Comparison of ENCODE assay signal across 26 mouse cellular contexts in genomic region chr6:120943551-120943950, GRCm38 (mm10). TPM values are rescaled to one million over a fixed set of nuclear protein-coding genes. Genes with fewer than 3 reads are reported as not detected.
DNase-seq lines count a peak whose midpoint lies in the region; ATAC-seq and TF ChIP-seq lines count a peak whose summit lies in the region.
"Had no signal": no experiment of that assay in that cellular context is flagged by ENCODE, and none has a peak within 500 bp of the region (broad histone marks: within the 10 kb centered on the region; RNA-seq: fewer than 3 reads in every experiment).

No protein-coding gene starts in this region.

- DNase-seq in A20 (ENCODE audit: low read depth, low spot score), result peak; percentile 42
- DNase-seq in CH12.LX (ENCODE audit: extremely low read depth), result no peak
- DNase-seq in spleen, postnatal 10 days (ENCODE audit: low spot score in 2 of 2), result no peak
- no peak for DNase-seq in lung, postnatal 14 days
- no peak for DNase-seq in kidney, postnatal 36 days
- DNase-seq: adrenal gland, postnatal 10 days; adrenal gland, postnatal 36 days; cerebellum, adult 2 months; cerebellum, adult 9-11 months; cerebellum, postnatal 25 days; forebrain, postnatal 0 days; gastrocnemius, postnatal 25 days; heart, adult 18-20 months; heart, postnatal 10 days; heart, postnatal 36 days had no signal

- peak overlapping the region; percentile 21; the same call in 1 of the 2 replicates for H3K9ac ChIP-seq in CH12.LX (ENCODE audit: insufficient read depth, low read depth)
- no peak overlapping the region for H3K9ac ChIP-seq in liver, embryonic 16.5 days (ENCODE audit: low read depth, low read length)
- H3K9ac ChIP-seq: embryonic facial prominence, embryonic 12.5 days; embryonic facial prominence, embryonic 15.5 days; forebrain, postnatal 0 days; heart, embryonic 12.5 days; heart, embryonic 15.5 days; hindbrain, embryonic 13.5 days had no signal

- in situ Hi-C loops in CH12.LX (cut with MboI; ENCODE audit: low pct_ligation_motif_present, low pct_unique_long_range_greater_than_20kb, low sequenced_read_pairs), result no loop called here

- H3K9me3 ChIP-seq in CH12.LX (replicated peaks; ENCODE audit: low read length), result no peaks in the 10 kb centered on the region
- no peaks in the 10 kb centered on the region for H3K9me3 ChIP-seq in liver, embryonic 16.5 days (replicated peaks; ENCODE audit: control insufficient read depth, low read length)
- H3K9me3 ChIP-seq: embryonic facial prominence, embryonic 12.5 days; embryonic facial prominence, embryonic 15.5 days; G1E; heart, embryonic 12.5 days; heart, embryonic 15.5 days; hindbrain, embryonic 10.5 days; hindbrain, embryonic 13.5 days had no signal

- H3K27me3 ChIP-seq in CH12.LX (replicated peaks), result no peaks in the 10 kb centered on the region
- H3K27me3 ChIP-seq in liver, embryonic 16.5 days (ENCODE audit: control insufficient read depth, insufficient read depth, low read depth, low read length), result no peaks in the 10 kb centered on the region
- H3K27me3 ChIP-seq: embryonic facial prominence, embryonic 12.5 days; embryonic facial prominence, embryonic 15.5 days; heart, embryonic 12.5 days; heart, embryonic 15.5 days; hindbrain, embryonic 13.5 days; Patski had no signal

- H3K36me3 ChIP-seq in CH12.LX (replicated peaks in 1 of 2; ENCODE audit: control insufficient read depth in 1 of 2, insufficient read depth in 1 of 2, low read length in 1 of 2), result peaks cover 57 to 78% of the 10 kb centered on the region in 2 experiments
- peaks cover 6% of the 10 kb centered on the region; the same call in 1 of the 2 replicates for H3K36me3 ChIP-seq in liver, embryonic 16.5 days (ENCODE audit: control insufficient read depth, insufficient read depth)

- H3K27ac ChIP-seq in CH12.LX (ENCODE audit: insufficient read depth, low read depth), result peak overlapping the region; percentile 92
- no peak overlapping the region for H3K27ac ChIP-seq in liver, embryonic 16.5 days (ENCODE audit: low read length)
- H3K27ac ChIP-seq: embryonic facial prominence, embryonic 12.5 days; embryonic facial prominence, embryonic 15.5 days; heart, embryonic 15.5 days; hindbrain, embryonic 10.5 days; hindbrain, embryonic 13.5 days had no signal

- H3K4me1 ChIP-seq in CH12.LX (ENCODE audit: control insufficient read depth in 1 of 2, insufficient read depth in 2 of 2), result peaks cover 12 to 60% of the 10 kb centered on the region in 2 experiments
- no peaks in the 10 kb centered on the region; the same call in none of the 2 replicates for H3K4me1 ChIP-seq in liver, embryonic 16.5 days (ENCODE audit: control insufficient read depth, low read depth, low read length)
- H3K4me1 ChIP-seq: embryonic facial prominence, embryonic 12.5 days; embryonic facial prominence, embryonic 15.5 days; heart, embryonic 12.5 days; heart, embryonic 15.5 days; hindbrain, embryonic 13.5 days had no signal

- ATAC-seq in liver, embryonic 16.5 days (ENCODE audit: low read depth), result 0 out of 2 replicates have a peak, but pooled peaks have one; percentile 9
- ATAC-seq: forebrain, embryonic 14.5 days; forebrain, postnatal 0 days; hindbrain, embryonic 16.5 days; Patski had no signal

- TF ChIP-seq RAD21 in CH12.LX (IDR thresholded peaks at IDR 0.05; ENCODE audit: low read depth, low read length), result no peak; the same call in 1 of the 2 replicates

- no peak for TF ChIP-seq CTCF in CH12.LX (conservative IDR thresholded peaks at IDR 0.05 in 1 of 2, IDR thresholded peaks at IDR 0.05 in 1 of 2; ENCODE audit: low read depth in 2 of 2, low read length in 2 of 2)

- H3K4me3 ChIP-seq in CH12.LX (replicated peaks in 1 of 3; ENCODE audit: low read depth in 2 of 3, low read length in 2 of 3, poor library complexity in 1 of 3), result peak overlapping the region in 2 of 3 experiments; percentile 11 to 64
- no peak overlapping the region for H3K4me3 ChIP-seq in liver, embryonic 16.5 days (ENCODE audit: low read depth, low read length)
- H3K4me3 ChIP-seq: embryonic facial prominence, embryonic 12.5 days; embryonic facial prominence, embryonic 15.5 days; heart, embryonic 12.5 days; heart, embryonic 15.5 days; hindbrain, embryonic 10.5 days; hindbrain, embryonic 13.5 days had no signal

- H3K79me2 ChIP-seq in CH12.LX (replicated peaks; ENCODE audit: control insufficient read depth, extremely low read depth, insufficient read depth, poor library complexity, severe bottlenecking), result peaks cover 61% of the 10 kb centered on the region

- TF ChIP-seq POLR2A in CH12.LX (IDR thresholded peaks at IDR 0.05; ENCODE audit: low read depth, low read length), result no peak

- WGBS in liver, embryonic 16.5 days (ENCODE audit: insufficient replicate concordance), result 35% methylated on average over 10 of the region's 10 CpGs

- peak overlapping the region; percentile 91 for H3K4me2 ChIP-seq in CH12.LX (ENCODE audit: insufficient read depth, low read depth, poor library complexity, severe bottlenecking)
- H3K4me2 ChIP-seq in liver, embryonic 16.5 days (ENCODE audit: low read depth, low read length), result no peak overlapping the region
- H3K4me2 ChIP-seq: embryonic facial prominence, embryonic 12.5 days; embryonic facial prominence, embryonic 15.5 days; heart, embryonic 12.5 days; heart, embryonic 15.5 days; hindbrain, embryonic 13.5 days had no signal

- dilution Hi-C loops in CH12.LX (cut with MboI; ENCODE audit: extremely low pct_ligation_motif_present, extremely low pct_unique_long_range_greater_than_20kb, low sequenced_read_pairs), result no loop called here

- no peak for TF ChIP-seq EP300 in CH12.LX (IDR thresholded peaks at IDR 0.05; ENCODE audit: low read length)

TF ChIP-seq in CH12.LX, 34 proteins besides CTCF, POLR2A, EP300 and RAD21:
- TF ChIP-seq POLR2AphosphoS2 (IDR thresholded peaks at IDR 0.05; ENCODE audit: low read depth, low read length) (no peak; the same call in 1 of the 2 replicates), TBP (conservative IDR thresholded peaks at IDR 0.05; ENCODE audit: low read depth, low read length) (no peak), USF2 (conservative IDR thresholded peaks at IDR 0.05; ENCODE audit: low read depth, low read length) (no peak), CHD1 (IDR thresholded peaks at IDR 0.05; ENCODE audit: low read depth, low read length) (no peak)

RNA-seq across cellular contexts. Expression of gene Bid, which starts 26.9 kb away (rescaled TPM):
- total RNA-seq in CH12.LX (2012; rRNA removed) (102 and 118 TPM in 2 replicates), CH12.LX (2014; rRNA removed) (132 and 148 TPM in 2 replicates)
- polyA plus RNA-seq in CH12.LX (2012; ENCODE audit: insufficient read length, low read depth), result 129 and 144 TPM in 2 replicates
- 20.2 and 21.5 TPM in 2 replicates for polyA plus RNA-seq in liver, embryonic 16.5 days (2015; fragmentation: Nextera tagmentation; extraction: Ambion mirVana)
